Mouse (Mus musculus): ENCODE measurements around the gene Zfp410.

- TF ChIP-seq CTCF (IDR thresholded peaks at IDR 0.05; ENCODE audit: low read depth) (no peak), EP300 (optimal IDR thresholded peaks at IDR 0.05) (peak; percentile 95)
These were observed 68.0 kb downstream of the Zfp410 start for GRCm38 (mm10) chr12:84384644-84385081.
